Mouse (Mus musculus) thymus, postnatal 10 days (tissue): ENCODE measurements around the gene Sept6.

Experiments
- DNase-seq, 2 experiments: peaks; one replicate each; pipeline ENCODE4 v3.0.0; 2021; ENCODE audit warnings: low spot score in 2 of 2

Sept6 gene

GRCm38 (mm10) chrX:36991694-36992093 is at the start of gene Sept6:
Gene Sept6 (minus strand): TSS chrX:36991794.
- no peak for DNase-seq

DNA sequence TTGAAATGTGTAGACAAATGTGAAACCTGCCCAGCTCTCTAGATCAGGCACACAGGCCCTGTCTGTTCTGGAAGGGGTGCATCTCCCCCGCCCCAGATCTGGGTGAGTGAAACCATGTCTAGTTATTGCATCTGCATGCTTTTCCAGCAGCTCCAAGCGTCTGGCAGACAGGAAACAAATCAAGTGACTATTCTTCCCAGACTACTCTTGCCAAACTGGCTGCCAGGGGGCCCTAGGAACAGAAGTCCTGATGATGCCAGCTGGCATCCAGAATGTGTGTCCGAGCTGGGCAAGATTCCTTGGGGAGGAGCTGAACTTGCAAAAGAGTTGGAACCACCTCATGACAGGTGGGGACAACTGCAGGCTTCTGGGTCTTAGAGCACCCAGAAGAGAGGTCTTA is 36.8 kb upstream of the Sept6 start:
- no peak for DNase-seq

- DNase-seq: no peak
Measured at GRCm38 (mm10) chrX:37023652-37024309, 32.2 kb upstream of the Sept6 start.

- peak; percentile 41 to 70 for DNase-seq
Measured at GRCm38 (mm10) chrX:37022690-37023089, 31.1 kb upstream of the Sept6 start.

GRCm38 (mm10) chrX:37019045-37019444 is 27.5 kb upstream of the Sept6 start:
- DNase-seq: peak in 1 of 2 experiments; percentile 6

DNA sequence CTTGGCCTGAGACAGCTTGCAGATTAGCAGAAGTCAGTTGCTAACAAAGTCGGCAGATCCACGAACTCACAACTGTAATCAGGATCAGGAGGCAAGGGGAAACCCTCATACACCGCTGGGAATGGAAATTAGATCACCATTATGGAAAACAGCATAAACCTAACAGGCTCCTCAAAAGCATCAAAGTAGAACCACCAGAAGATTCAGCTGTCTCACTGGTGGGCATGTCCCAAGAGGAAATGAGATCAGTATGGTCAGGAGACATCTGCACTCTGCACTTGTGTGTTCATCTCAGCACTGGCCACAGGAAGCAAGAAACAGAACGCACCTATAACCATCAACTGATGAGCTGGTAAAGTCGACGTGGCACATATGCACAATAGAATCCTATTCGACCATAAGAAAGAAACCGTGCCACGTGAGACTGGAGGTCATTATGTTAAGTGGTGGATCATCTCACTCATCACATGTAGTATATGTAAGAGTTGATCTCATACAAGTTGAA is 26.6 kb upstream of the Sept6 start:
- no peak for DNase-seq

DNA sequence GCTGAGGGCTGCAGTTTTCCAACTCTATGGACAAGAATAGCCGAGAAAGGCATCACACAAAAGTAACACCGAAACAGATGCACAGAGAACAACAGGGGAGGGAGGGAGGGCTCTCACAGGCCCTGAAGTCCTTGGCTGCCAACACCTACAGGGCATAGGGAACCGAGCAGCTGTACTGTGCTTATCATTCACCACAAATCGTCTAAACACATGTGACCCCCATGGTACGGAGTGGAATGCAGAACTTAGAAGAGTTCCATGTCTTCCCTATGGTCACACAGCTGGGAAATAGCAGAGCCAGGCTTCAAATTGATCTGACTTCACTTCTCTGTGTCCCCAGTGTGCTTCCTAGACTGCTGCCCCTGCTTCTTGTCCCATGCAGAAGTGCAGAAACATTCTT is 22.3 kb upstream of the Sept6 start:
- no peak for DNase-seq

DNA sequence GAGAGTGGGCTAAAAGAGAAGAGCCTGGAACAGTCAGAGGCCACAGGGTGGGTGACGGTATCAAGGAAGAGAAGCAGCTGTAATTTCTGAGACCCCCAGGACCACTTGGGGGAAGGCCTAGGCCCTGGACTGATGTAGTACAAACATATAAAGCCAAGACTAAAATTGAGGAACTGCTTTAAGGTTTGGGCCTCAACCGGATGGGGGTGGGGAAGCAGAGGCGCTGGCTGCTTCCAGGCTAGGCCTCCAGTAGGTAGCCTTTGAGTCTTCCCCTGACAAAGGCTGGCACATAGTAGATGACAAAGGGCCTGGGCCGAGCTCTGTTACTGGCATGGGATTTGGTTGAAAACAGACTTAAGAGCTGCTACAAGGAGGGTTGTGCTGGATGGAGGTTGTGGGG is 555 bp downstream of the Sept6 start:
- DNase-seq: peak in 1 of 2 experiments; percentile 27

- DNase-seq: peak; percentile 19 to 45
Measured at GRCm38 (mm10) chrX:36989752-36990404, 1.7 kb downstream of the Sept6 start.

- peak; percentile 71 to 82 for DNase-seq
Measured at GRCm38 (mm10) chrX:36989234-36989751, 2.3 kb downstream of the Sept6 start.

GRCm38 (mm10) chrX:36988754-36989153 is 2.8 kb downstream of the Sept6 start:
- peak; percentile 31 to 36 for DNase-seq

DNA sequence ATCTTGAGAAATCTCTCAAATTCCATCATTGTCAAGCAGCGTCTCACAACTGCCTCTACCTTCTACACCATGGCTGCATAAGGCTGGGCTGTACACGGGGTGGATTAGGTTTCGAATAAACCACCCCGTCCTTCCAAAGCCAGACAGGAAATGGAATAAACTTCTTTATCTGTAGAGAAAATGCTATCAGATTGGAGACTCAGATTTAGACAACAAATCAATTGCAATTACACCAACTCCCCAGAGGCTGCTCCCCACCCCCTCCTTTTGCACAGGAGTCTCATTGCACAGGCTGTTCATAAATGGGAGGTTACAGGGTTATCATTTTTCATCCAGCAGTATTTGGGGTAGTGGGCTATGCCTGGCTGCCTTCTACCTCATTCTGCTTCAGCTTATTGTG is 3.7 kb downstream of the Sept6 start:
- no peak for DNase-seq

DNA sequence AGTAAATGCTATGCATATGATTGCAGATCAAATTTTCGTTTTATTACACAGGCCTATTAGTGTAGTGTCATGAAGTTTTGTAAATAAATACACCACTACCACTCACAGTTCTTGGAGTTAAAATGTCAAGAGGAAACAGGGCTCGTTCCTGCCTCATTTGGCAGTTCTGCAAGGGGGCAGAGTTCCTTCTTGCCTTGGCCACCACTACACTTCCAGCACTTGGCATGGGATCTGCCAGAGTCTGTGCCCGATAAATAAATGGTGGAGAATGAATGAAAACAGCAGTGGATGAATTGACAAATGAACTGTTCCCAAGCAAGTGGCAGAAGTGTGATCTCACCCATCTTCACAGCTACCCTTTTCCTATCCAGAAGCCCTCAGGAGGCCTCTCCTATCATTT is 6.6 kb downstream of the Sept6 start:
- no peak for DNase-seq

- peak; percentile 23 to 25 for DNase-seq
Measured at GRCm38 (mm10) chrX:36983654-36984311, 7.8 kb downstream of the Sept6 start.

- DNase-seq: peak in 1 of 2 experiments; percentile 10
Measured at GRCm38 (mm10) chrX:36982892-36983653, 8.5 kb downstream of the Sept6 start.

- DNase-seq: peak; percentile 59 to 69
Measured at GRCm38 (mm10) chrX:36980563-36981187, 10.9 kb downstream of the Sept6 start.

GRCm38 (mm10) chrX:36977863-36978262 is 13.7 kb downstream of the Sept6 start:
- no peak for DNase-seq

DNA sequence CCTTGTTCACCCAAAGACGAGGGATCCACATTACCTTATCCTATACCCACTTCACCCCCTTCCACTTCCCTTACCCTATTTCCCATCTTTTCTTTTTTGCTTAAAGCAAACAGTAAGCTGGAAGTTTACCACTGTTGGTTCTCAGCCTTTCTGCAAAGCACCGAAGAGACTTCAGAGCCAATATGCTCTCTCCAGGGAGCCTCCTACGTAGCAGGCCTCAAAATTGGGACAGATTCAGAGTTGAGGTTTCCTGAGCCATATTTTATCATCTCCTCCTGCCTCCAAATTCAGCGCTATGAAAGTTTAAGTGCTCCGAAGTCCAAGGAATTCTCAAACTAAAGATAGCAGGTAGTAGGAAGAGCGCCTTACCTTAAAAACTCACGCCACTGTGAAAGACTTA is 14.6 kb downstream of the Sept6 start:
- no peak for DNase-seq

- no peak for DNase-seq
Measured at GRCm38 (mm10) chrX:36976272-36976671, 15.3 kb downstream of the Sept6 start.

DNA sequence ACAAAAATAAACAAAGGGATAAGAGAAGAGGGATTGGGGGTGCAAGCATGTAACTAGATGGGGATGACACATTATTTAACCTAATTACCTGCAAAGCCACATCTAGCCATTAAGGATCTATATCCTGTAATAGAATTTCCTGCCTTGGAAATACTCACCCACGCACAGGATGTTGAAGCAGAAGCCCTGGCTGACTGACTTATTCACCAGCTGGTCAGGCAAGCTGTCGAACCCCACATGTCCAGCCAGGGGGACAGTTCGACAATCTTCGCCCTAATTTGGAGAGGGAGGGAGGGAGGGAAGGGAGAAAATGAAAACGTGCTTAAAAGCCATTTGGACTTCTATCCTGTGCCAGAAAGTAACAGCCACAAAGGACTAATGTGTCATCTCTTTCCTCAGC is 16.7 kb downstream of the Sept6 start:
- no peak for DNase-seq

GRCm38 (mm10) chrX:36972951-36973471 is 18.6 kb downstream of the Sept6 start:
- DNase-seq: no peak
